Mouse (Mus musculus): ENCODE data around the gene Gstm6. TPM values are rescaled to one million over a fixed set of nuclear protein-coding genes. Genes with fewer than 3 reads are reported as not detected.
"Not testable (repeated sequence)": the region's sequence is repeated elsewhere in the genome, so short reads cannot be mapped to it uniquely, and the experiment has no call there.

Gene Gstm6
- polyA plus RNA-seq, 1 experiment from 2014 or later, result 13.3 TPM

DNA sequence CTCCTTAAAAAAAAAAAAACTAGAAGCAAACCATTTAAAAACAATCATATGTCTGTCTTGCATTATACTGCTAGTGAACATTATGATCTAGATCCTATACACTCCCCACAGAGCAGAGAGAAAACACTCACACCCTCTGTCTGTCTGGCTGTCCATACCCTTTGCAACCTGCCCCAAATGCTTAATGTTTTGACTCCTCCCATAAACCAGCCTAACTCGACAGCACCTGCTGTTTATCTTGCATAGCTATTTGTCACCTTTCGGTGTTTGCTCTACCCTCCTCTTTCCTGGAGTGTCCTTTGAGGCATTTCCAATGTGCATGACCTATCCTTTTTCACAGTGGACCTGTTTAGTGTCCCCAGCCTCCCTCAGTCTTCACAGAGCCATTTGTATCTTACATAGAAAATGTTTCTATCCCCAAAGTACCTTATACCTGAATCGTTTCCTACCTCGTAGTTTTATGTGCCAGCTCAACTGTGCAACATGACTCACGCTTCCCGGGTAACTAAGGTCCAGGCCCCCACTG is 48.3 kb downstream of the Gstm6 start:
- peak overlapping the region; percentile 63 for H3K4me2 ChIP-seq (ENCODE audit: low read length)
- no peaks in the 10 kb centered on the region for H3K9me3 ChIP-seq (replicated peaks; ENCODE audit: control insufficient read depth, low read length)
- ATAC-seq (peak; percentile 21), DNase-seq (ENCODE audit: low spot score) (no peak)
- H3K36me3 ChIP-seq (ENCODE audit: control insufficient read depth, insufficient read depth, low read length), result peaks cover 10% of the 10 kb centered on the region
- peak overlapping the region; percentile 10; the same call in 1 of the 2 replicates for H3K27ac ChIP-seq (ENCODE audit: low read depth, low read length)
- peaks cover 6% of the 10 kb centered on the region for H3K4me1 ChIP-seq (ENCODE audit: control insufficient read depth, insufficient read depth, low read length)
- no peaks in the 10 kb centered on the region for H3K27me3 ChIP-seq (replicated peaks; ENCODE audit: control insufficient read depth, insufficient read depth, low read length)
- WGBS, result 10% methylated on average over 6 of the region's 6 CpGs
- H3K9ac ChIP-seq (ENCODE audit: low read length), result peak overlapping the region; percentile 77
- H3K4me3 ChIP-seq (ENCODE audit: low read depth, low read length), result peak overlapping the region; percentile 56

DNA sequence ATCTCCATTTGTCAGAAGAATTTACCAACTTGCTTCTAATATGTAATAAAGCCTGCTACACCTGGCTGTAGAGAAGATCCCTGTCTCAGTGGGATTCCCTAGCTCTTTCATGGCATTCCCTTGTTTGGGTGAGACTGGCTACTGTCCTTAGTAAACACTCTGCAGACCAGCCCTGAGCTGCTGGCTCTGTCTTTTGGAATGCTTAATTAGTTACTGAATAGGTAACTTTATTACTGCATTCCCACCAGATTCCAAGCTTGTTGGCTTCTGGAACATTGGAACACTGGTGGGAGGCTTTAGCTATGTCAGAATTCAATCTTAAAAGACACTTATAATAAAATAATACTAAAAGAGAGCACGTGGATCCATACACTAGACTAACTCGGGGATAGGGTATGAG is 54.3 kb downstream of the Gstm6 start:
- 77% methylated on average over 2 of the region's 2 CpGs for WGBS

More for the DNA sequence above, 54.3 kb downstream of the Gstm6 start:
- not testable (repeated sequence) for H3K4me3 ChIP-seq (ENCODE audit: low read depth, low read length); H3K27ac ChIP-seq (ENCODE audit: low read depth, low read length); H3K4me2 ChIP-seq (ENCODE audit: low read length); H3K9ac ChIP-seq (ENCODE audit: low read length); H3K9me3 ChIP-seq (replicated peaks; ENCODE audit: control insufficient read depth, low read length); H3K27me3 ChIP-seq (replicated peaks; ENCODE audit: control insufficient read depth, insufficient read depth, low read length); H3K36me3 ChIP-seq (ENCODE audit: control insufficient read depth, insufficient read depth, low read length); DNase-seq (ENCODE audit: low spot score); H3K4me1 ChIP-seq (ENCODE audit: control insufficient read depth, insufficient read depth, low read length); ATAC-seq

Other genes with a start within 250 kb of the Gstm6 start
- gene Ahcyl1, start 247.2 kb downstream of the Gstm6 start, polyA plus RNA-seq (2014; fragmentation: Nextera tagmentation; extraction: Ambion mirVana), result 104 and 105 TPM in 2 replicates
- gene Csf1, start 183.3 kb downstream of the Gstm6 start, polyA plus RNA-seq (2014; fragmentation: Nextera tagmentation; extraction: Ambion mirVana), result 6.5 and 7.0 TPM in 2 replicates
- not detected in 2 replicates for gene Eps8l3, start 66.5 kb downstream of the Gstm6 start, polyA plus RNA-seq (2014; fragmentation: Nextera tagmentation; extraction: Ambion mirVana)
- 195 and 244 TPM in 2 replicates for gene Gstm5, start 47.9 kb downstream of the Gstm6 start, polyA plus RNA-seq (2014; fragmentation: Nextera tagmentation; extraction: Ambion mirVana)
- 92.7 and 102 TPM in 2 replicates for gene Gstm7, start 11.9 kb downstream of the Gstm6 start, polyA plus RNA-seq (2014; fragmentation: Nextera tagmentation; extraction: Ambion mirVana)
- gene Gstm3, start 25.5 kb upstream of the Gstm6 start, polyA plus RNA-seq (2014; fragmentation: Nextera tagmentation; extraction: Ambion mirVana), result not detected in 2 replicates
- gene Gstm2, start 42.7 kb upstream of the Gstm6 start, polyA plus RNA-seq (2014; fragmentation: Nextera tagmentation; extraction: Ambion mirVana), result 5.5 and 6.0 TPM in 2 replicates
- gene Gstm1, start 74.2 kb upstream of the Gstm6 start, polyA plus RNA-seq (2014; fragmentation: Nextera tagmentation; extraction: Ambion mirVana), result 50.5 and 65.0 TPM in 2 replicates
- 15.3 and 17.6 TPM in 2 replicates for gene Gstm4, start 101.1 kb upstream of the Gstm6 start, polyA plus RNA-seq (2014; fragmentation: Nextera tagmentation; extraction: Ambion mirVana)
- gene Ampd2, start 142.9 kb upstream of the Gstm6 start, polyA plus RNA-seq (2014; fragmentation: Nextera tagmentation; extraction: Ambion mirVana), result 27.1 and 39.0 TPM in 2 replicates
- 0.28 and 0.36 TPM in 2 replicates for gene Gnat2, start 149.0 kb upstream of the Gstm6 start, polyA plus RNA-seq (2014; fragmentation: Nextera tagmentation; extraction: Ambion mirVana)
- gene Gnai3, start 202.4 kb upstream of the Gstm6 start, polyA plus RNA-seq (2014; fragmentation: Nextera tagmentation; extraction: Ambion mirVana), result 157 and 172 TPM in 2 replicates
- 1.0 and 1.5 TPM in 2 replicates for gene Gpr61, start 211.1 kb upstream of the Gstm6 start, polyA plus RNA-seq (2014; fragmentation: Nextera tagmentation; extraction: Ambion mirVana)
- gene Amigo1, start 242.6 kb upstream of the Gstm6 start, polyA plus RNA-seq (2014; fragmentation: Nextera tagmentation; extraction: Ambion mirVana), result 4.8 and 6.5 TPM in 2 replicates